Mouse (Mus musculus): Measurements from ENCODE around the gene Taar7a. TPM values are rescaled to one million over a fixed set of nuclear protein-coding genes. Genes with fewer than 3 reads are reported as not detected.

Gene Taar7a
- polyA plus RNA-seq (2016; fragmentation: Nextera tagmentation; extraction: Ambion mirVana) = not detected in 2 replicates

- no peak within 1 kb of the TSS for H3K27ac ChIP-seq (replicated peaks)
- H3K27me3 ChIP-seq (ENCODE audit: low read depth, poor library complexity, severe bottlenecking) = no peaks in the 10 kb centered on the region
- no peak for DNase-seq (ENCODE audit: low spot score)
- 86% methylated on average over 3 of the region's 3 CpGs for WGBS
- 0 out of 2 replicates have a peak, but pooled peaks cover 2% of the 10 kb centered on the region for H3K9me3 ChIP-seq (replicated peaks)
- H3K36me3 ChIP-seq = no peaks in the 10 kb centered on the region
- no peaks in the 10 kb centered on the region for H3K4me1 ChIP-seq
- no peak within 1 kb of the TSS for H3K4me3 ChIP-seq
Observed at GRCm38 (mm10) chr10:23993381-23993780, at the start of gene Taar7a. Gene Taar7a (minus strand): TSS chr10:23993481.

DNA sequence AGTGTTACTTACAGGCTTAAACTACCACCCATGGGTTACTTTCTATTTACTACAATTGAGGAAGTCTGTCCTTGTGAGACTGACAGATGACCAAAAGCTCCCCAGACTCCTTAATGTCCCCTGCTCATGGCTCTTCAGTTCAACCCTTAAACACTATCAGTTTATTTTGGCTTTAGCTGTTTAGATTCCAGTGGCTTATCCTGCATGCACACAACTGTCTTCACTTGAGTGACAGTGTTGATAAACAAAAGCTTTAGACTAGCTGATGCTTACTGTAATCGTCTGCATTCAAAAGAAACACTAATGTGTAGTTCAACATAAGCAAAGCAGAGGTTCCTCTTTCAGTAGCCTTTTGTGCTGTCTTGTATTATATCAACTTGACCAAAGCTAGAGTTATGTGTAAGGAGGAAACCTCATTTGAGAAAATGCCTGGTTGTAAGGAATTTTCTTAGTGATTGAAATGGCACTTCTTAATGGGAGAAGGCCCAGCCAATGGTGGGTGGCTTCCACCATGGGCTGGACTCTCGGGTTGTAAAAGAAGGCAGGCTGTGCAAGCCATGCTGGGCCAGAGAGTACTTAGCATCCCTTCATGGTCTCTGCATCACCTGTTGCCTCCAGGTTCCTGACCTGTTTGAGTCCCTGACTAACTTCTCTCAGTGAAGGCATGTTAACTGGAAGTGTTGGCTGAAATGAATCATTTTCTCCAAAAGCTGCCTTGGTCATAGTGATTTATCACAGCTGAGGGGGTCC lies 47.0 kb upstream of the Taar7a start:
- no peaks in the 10 kb centered on the region for H3K27me3 ChIP-seq (ENCODE audit: low read depth, poor library complexity, severe bottlenecking)
- no peaks in the 10 kb centered on the region for H3K36me3 ChIP-seq
- no peak for DNase-seq (ENCODE audit: low spot score)
- 69% methylated on average over 2 of the region's 2 CpGs for WGBS
- H3K27ac ChIP-seq (replicated peaks) = no peak overlapping the region
- no peak overlapping the region for H3K4me3 ChIP-seq
- H3K9me3 ChIP-seq (replicated peaks) = no peaks in the 10 kb centered on the region
- H3K4me1 ChIP-seq = no peaks in the 10 kb centered on the region

- WGBS = 90% methylated on average over 2 of the region's 2 CpGs
Observed at GRCm38 (mm10) chr10:24037314-24037713, 44.0 kb upstream of the Taar7a start, which contains the start of gene Taar7e. Gene Taar7e (plus strand): TSS chr10:24037614.

GRCm38 (mm10) chr10:24031347-24031746 lies 38.1 kb upstream of the Taar7a start:
- Histone ChIP-seq H3K4me1 (no peaks in the 10 kb centered on the region), H3K9me3 (replicated peaks) (no peaks in the 10 kb centered on the region), H3K4me3 (no peak overlapping the region), H3K27me3 (ENCODE audit: low read depth, poor library complexity, severe bottlenecking) (no peaks in the 10 kb centered on the region), H3K36me3 (no peaks in the 10 kb centered on the region), H3K27ac (replicated peaks) (no peak overlapping the region)
- no peak for DNase-seq (ENCODE audit: low spot score)

More at GRCm38 (mm10) chr10:24037314-24037713, 44.0 kb upstream of the Taar7a start, which contains the start of gene Taar7e:
- no peaks in the 10 kb centered on the region for H3K9me3 ChIP-seq (replicated peaks)
- H3K4me1 ChIP-seq = no peaks in the 10 kb centered on the region
- no peaks in the 10 kb centered on the region for H3K27me3 ChIP-seq (ENCODE audit: low read depth, poor library complexity, severe bottlenecking)
- no peak for DNase-seq (ENCODE audit: low spot score)
- no peak within 1 kb of the TSS for H3K4me3 ChIP-seq
- H3K27ac ChIP-seq (replicated peaks) = no peak within 1 kb of the TSS
- H3K36me3 ChIP-seq = no peaks in the 10 kb centered on the region

- H3K9me3 ChIP-seq (replicated peaks) = no peaks in the 10 kb centered on the region
- no peak within 1 kb of the TSS for H3K27ac ChIP-seq (replicated peaks)
- no peaks in the 10 kb centered on the region for H3K36me3 ChIP-seq
- H3K4me1 ChIP-seq = no peaks in the 10 kb centered on the region
- no peak for DNase-seq (ENCODE audit: low spot score)
- no peak within 1 kb of the TSS for H3K4me3 ChIP-seq
- H3K27me3 ChIP-seq (ENCODE audit: low read depth, poor library complexity, severe bottlenecking) = no peaks in the 10 kb centered on the region
Observed at GRCm38 (mm10) chr10:24026922-24027321, 33.6 kb upstream of the Taar7a start, which contains the start of gene Taar7d. Gene Taar7d (plus strand): TSS chr10:24027222.

DNA sequence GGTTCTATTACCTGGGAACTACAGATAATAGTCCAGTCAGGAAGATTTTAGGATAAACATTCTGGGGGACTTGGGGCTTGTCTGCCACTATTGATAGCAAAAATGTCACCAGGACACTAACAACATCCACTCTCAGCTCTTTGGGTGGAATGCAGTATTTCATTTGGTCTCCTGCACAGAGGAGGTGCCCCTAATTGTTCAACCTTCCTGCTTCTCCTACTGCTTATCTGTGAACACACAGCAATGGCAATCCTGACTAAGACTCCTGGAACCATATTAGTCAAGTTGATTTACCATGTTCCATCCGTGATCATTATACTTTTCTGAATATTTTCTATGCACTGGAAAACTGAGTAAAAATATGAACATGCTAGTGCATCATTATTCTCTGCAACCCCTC lies 14.9 kb upstream of the Taar7a start:
- 92% methylated on average over 1 of the region's 1 CpGs for WGBS
- Histone ChIP-seq H3K9me3 (replicated peaks) (no peaks in the 10 kb centered on the region), H3K36me3 (no peaks in the 10 kb centered on the region), H3K4me3 (no peak overlapping the region), H3K4me1 (no peaks in the 10 kb centered on the region), H3K27ac (replicated peaks) (no peak overlapping the region), H3K27me3 (ENCODE audit: low read depth, poor library complexity, severe bottlenecking) (no peaks in the 10 kb centered on the region)
- no peak for DNase-seq (ENCODE audit: low spot score)

- H3K4me1 ChIP-seq = no peaks in the 10 kb centered on the region
- WGBS = 79% methylated on average over 2 of the region's 2 CpGs
- H3K27ac ChIP-seq (replicated peaks) = no peak overlapping the region
Observed at GRCm38 (mm10) chr10:24007034-24007433, 13.8 kb upstream of the Taar7a start.

GRCm38 (mm10) chr10:24006442-24006841 lies 13.2 kb upstream of the Taar7a start:
- no peak for DNase-seq (ENCODE audit: low spot score)
- no peak overlapping the region for H3K4me3 ChIP-seq
- no peaks in the 10 kb centered on the region for H3K4me1 ChIP-seq
- no peak overlapping the region for H3K27ac ChIP-seq (replicated peaks)
- H3K36me3 ChIP-seq = no peaks in the 10 kb centered on the region
- no peaks in the 10 kb centered on the region for H3K9me3 ChIP-seq (replicated peaks)
- WGBS = 77% methylated on average over 1 of the region's 1 CpGs
- H3K27me3 ChIP-seq (ENCODE audit: low read depth, poor library complexity, severe bottlenecking) = no peaks in the 10 kb centered on the region

More at GRCm38 (mm10) chr10:24007034-24007433, 13.8 kb upstream of the Taar7a start:
- DNase-seq (ENCODE audit: low spot score) = no peak
- no peak overlapping the region for H3K4me3 ChIP-seq
- no peaks in the 10 kb centered on the region for H3K9me3 ChIP-seq (replicated peaks)
- no peaks in the 10 kb centered on the region for H3K36me3 ChIP-seq
- H3K27me3 ChIP-seq (ENCODE audit: low read depth, poor library complexity, severe bottlenecking) = no peaks in the 10 kb centered on the region

GRCm38 (mm10) chr10:23999639-24000038 lies 6.4 kb upstream of the Taar7a start, which contains the start of gene Taar7b:
Gene Taar7b (plus strand): TSS chr10:23999939.
- Histone ChIP-seq H3K4me3 (no peak within 1 kb of the TSS), H3K36me3 (no peaks in the 10 kb centered on the region), H3K4me1 (no peaks in the 10 kb centered on the region), H3K9me3 (replicated peaks) (no peaks in the 10 kb centered on the region), H3K27ac (replicated peaks) (no peak within 1 kb of the TSS), H3K27me3 (ENCODE audit: low read depth, poor library complexity, severe bottlenecking) (no peaks in the 10 kb centered on the region)
- no peak for DNase-seq (ENCODE audit: low spot score)
- 87% methylated on average over 1 of the region's 1 CpGs for WGBS

GRCm38 (mm10) chr10:23986419-23986818 lies 6.9 kb downstream of the Taar7a start:
- 89% methylated on average over 5 of the region's 5 CpGs for WGBS
- Histone ChIP-seq H3K4me3 (no peak overlapping the region), H3K27ac (replicated peaks) (no peak overlapping the region), H3K9me3 (replicated peaks) (0 out of 2 replicates have a peak, but pooled peaks cover 3% of the 10 kb centered on the region), H3K27me3 (ENCODE audit: low read depth, poor library complexity, severe bottlenecking) (no peaks in the 10 kb centered on the region), H3K4me1 (peaks cover 6% of the 10 kb centered on the region; the same call in 1 of the 2 replicates), H3K36me3 (no peaks in the 10 kb centered on the region)
- no peak for DNase-seq (ENCODE audit: low spot score)

DNA sequence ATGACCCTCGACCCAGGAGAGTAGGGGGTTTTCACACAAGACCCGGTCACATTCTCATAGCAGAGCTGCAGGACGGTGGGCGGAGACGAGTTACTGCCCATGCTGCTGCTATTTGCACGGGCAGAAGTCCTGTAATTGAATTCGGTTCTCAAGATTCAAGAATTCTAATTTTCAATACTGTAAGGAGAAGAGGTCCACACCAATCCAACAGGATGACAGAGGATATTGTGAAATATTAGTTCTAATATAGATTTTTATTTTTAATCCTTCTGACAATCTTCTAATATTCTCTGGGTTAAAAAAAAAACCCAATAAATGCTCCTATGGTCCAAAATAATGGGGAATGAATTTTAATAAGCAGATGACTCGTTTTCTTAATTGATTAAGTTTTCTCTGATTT lies 7.7 kb downstream of the Taar7a start, which contains the start of gene Taar6:
Taar6 (minus strand) TSS at position 101 of the 400 bp plus-strand sequence.
- no peak within 1 kb of the TSS for H3K4me3 ChIP-seq
- no peaks in the 10 kb centered on the region for H3K27me3 ChIP-seq (ENCODE audit: low read depth, poor library complexity, severe bottlenecking)
- WGBS = 78% methylated on average over 8 of the region's 8 CpGs
- peaks cover 6% of the 10 kb centered on the region; the same call in 1 of the 2 replicates for H3K4me1 ChIP-seq
- 0 out of 2 replicates have a peak, but pooled peaks cover 3% of the 10 kb centered on the region for H3K9me3 ChIP-seq (replicated peaks)
- H3K36me3 ChIP-seq = no peaks in the 10 kb centered on the region
- H3K27ac ChIP-seq (replicated peaks) = no peak within 1 kb of the TSS
- DNase-seq (ENCODE audit: low spot score) = no peak

DNA sequence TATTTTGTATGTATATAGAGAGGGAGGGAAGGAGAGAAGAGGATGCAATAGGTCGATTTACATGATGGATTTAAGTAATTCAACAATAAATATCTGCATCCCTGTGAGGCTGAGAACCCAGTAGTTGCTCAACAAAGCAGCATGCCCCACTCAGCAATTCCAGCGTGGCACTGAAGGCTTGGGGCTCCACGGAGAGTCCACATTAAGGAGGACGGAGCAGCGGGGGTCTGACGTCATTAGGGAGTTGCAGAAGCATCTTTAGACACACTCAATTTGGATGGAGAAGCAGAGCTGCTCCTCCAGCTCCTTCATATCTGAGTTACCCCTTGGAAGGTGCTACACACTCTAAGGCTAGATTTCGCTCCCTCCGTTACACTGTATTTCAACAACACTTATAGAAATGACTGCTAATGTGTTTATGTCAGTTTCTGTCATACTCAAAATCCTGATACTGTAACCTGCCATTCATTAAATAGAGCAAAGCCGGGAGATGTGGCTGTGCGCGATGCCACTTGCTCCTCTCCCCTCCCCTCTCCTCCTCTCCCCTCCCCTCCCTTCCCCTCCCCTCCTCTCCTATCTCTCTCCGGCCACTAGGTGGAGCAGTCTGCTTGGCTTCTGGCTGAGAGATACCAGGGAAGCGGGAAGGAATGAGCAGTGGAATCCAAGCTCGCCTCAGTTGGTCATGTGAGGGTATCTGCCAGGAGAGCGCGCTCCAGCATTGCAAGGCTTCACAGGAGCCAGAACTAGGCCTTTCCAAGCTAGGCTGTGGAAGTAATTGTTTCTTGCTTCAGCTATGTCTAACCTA lies 14.2 kb downstream of the Taar7a start:
- DNase-seq (ENCODE audit: low spot score) = peak; percentile 77
- Histone ChIP-seq H3K4me1 (peaks cover 3% of the 10 kb centered on the region; the same call in 1 of the 2 replicates), H3K27ac (replicated peaks) (no peak overlapping the region), H3K9me3 (replicated peaks) (no peaks in the 10 kb centered on the region), H3K36me3 (no peaks in the 10 kb centered on the region), H3K4me3 (no peak overlapping the region), H3K27me3 (ENCODE audit: low read depth, poor library complexity, severe bottlenecking) (no peaks in the 10 kb centered on the region)
- WGBS = 45% methylated on average over 16 of the region's 16 CpGs

All from midbrain, embryonic 10.5 days (tissue).